Mouse (Mus musculus): ENCODE results near the gene Pak6. TPM values are rescaled to one million over a fixed set of nuclear protein-coding genes. Genes with fewer than 3 reads are reported as not detected.

The Pak6 gene
- polyA plus RNA-seq, 1 experiment from 2014 or later = 0.15 TPM

GRCm38 (mm10) chr2:118676839-118677741, 14.0 kb downstream of the Pak6 start:
- no peak for TF ChIP-seq CTCF (IDR thresholded peaks at IDR 0.05)
- in situ Hi-C loops (cut with MboI; ENCODE audit: low pct_unique_long_range_greater_than_20kb) = no loop called here
- ChIA-PET POLR2A (no interaction called here), CTCF (no interaction called here)
- DNase-seq (ENCODE audit: low read depth, low spot score) = no peak
- ATAC-seq = no peak
- no peaks in the 10 kb centered on the region for H3K27me3 ChIP-seq

DNA sequence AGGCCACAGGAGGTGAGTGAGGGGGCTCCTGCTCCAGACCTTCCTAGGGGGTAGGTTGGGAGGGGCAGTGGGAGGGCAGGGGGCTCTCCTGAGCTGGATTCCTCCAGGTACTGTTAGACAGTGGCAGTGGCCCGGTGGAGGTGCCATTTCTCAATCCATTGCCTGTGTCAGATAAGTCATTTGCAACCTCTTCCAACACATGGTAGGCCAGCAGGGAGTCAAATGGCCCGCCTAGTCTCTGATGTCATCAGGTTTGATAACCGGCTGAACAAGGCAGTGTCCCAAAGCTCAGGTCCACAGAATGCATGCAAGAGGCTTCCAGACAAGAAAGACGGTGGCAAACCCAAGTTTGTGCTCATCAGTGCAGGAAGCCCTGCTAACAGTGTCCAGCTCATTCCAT, 14.7 kb downstream of the Pak6 start:
- POLR2A ChIA-PET = no interaction called here
- no peak for DNase-seq (ENCODE audit: low read depth, low spot score)
- in situ Hi-C loops (cut with MboI; ENCODE audit: low pct_unique_long_range_greater_than_20kb) = no loop called here
- no peaks in the 10 kb centered on the region for H3K27me3 ChIP-seq
- TF ChIP-seq CTCF (IDR thresholded peaks at IDR 0.05) = no peak
- CTCF ChIA-PET = interaction anchor here (1.8 kb wide), 1 partner anchor 53 kb away, joined by 3 read pairs; no protein-coding TSS in a partner anchor
- no peak for ATAC-seq

GRCm38 (mm10) chr2:118679577-118679976, 16.5 kb downstream of the Pak6 start:
- POLR2A ChIA-PET = no interaction called here
- no peak for TF ChIP-seq CTCF (IDR thresholded peaks at IDR 0.05)
- no peaks in the 10 kb centered on the region for H3K27me3 ChIP-seq
- no peak for ATAC-seq
- CTCF ChIA-PET = interaction anchor here (1.7 to 2.1 kb wide), 2 partner anchors 10 to 16 kb away, joined by 4 to 7 read pairs; no protein-coding TSS in a partner anchor
- no peak for DNase-seq (ENCODE audit: low read depth, low spot score)
- in situ Hi-C loops (cut with MboI; ENCODE audit: low pct_unique_long_range_greater_than_20kb) = no loop called here

DNA sequence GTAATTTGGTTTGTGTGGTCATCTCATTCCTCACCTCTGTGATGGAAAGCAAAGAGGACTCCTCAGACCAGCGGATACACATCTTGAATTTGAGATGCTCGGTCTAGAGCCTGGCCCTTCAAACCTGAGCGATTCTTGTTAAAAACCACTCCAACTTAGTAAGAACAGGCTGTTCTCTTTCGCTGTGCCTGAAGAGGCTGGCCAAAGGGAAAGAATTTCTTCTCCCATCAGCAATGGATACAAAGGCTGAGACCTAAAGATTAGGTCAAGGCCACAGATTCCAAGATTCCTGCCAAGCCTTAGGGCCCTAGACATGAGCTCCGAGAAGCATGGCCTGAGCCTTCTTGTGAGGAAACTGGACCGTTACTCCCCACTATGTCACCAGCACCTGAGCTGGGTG, 17.8 kb downstream of the Pak6 start:
- DNase-seq (ENCODE audit: low read depth, low spot score) = no peak
- no peaks in the 10 kb centered on the region for H3K27me3 ChIP-seq
- CTCF ChIA-PET = interaction anchor here (1.7 to 2.1 kb wide), 2 partner anchors 11 to 15 kb away, joined by 4 to 7 read pairs; no protein-coding TSS in a partner anchor
- POLR2A ChIA-PET = interaction anchor here (1.3 kb wide), 1 partner anchor 12 kb away, joined by 3 read pairs; no protein-coding TSS in a partner anchor
- in situ Hi-C loops (cut with MboI; ENCODE audit: low pct_unique_long_range_greater_than_20kb) = no loop called here
- ATAC-seq = no peak
- no peak for TF ChIP-seq CTCF (IDR thresholded peaks at IDR 0.05)

GRCm38 (mm10) chr2:118682544-118683260, 19.6 kb downstream of the Pak6 start:
- ChIA-PET POLR2A (no interaction called here), CTCF (interaction anchor here (0.8 to 1.9 kb wide), 4 partner anchors 9 to 20 kb away, joined by 3 to 4 read pairs (median 4); partner anchors contain the start of gene Pak6)
- in situ Hi-C loops (cut with MboI; ENCODE audit: low pct_unique_long_range_greater_than_20kb) = no loop called here
- H3K27me3 ChIP-seq = no peaks in the 10 kb centered on the region
- ATAC-seq (no peak), DNase-seq (ENCODE audit: low read depth, low spot score) (no peak)
- TF ChIP-seq CTCF (IDR thresholded peaks at IDR 0.05) = no peak

GRCm38 (mm10) chr2:118685088-118685487, 22.0 kb downstream of the Pak6 start:
- in situ Hi-C loops (cut with MboI; ENCODE audit: low pct_unique_long_range_greater_than_20kb) = no loop called here
- TF ChIP-seq CTCF (IDR thresholded peaks at IDR 0.05) = no peak
- ChIA-PET CTCF (no interaction called here), POLR2A (no interaction called here)
- no peaks in the 10 kb centered on the region for H3K27me3 ChIP-seq
- ATAC-seq (no peak), DNase-seq (ENCODE audit: low read depth, low spot score) (no peak)

DNA sequence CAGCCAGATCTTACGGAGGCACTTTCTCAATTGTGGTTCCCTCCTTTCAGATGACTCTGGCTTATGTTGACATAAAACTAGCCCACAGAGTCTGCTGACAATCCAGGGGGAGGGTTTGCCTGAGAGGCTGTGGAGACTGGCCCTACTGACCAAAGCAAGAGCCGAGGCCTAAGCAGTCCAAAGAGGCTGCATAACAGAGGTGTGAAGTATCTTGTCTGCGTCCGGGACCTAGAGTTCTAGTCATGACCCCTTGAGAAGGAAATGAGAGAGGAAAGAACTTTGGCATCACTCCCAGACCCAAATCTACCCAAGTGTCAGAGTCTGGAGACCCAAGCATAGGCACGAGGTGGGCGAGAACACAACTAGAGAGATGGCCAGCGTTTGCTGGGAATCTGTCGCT, 23.6 kb downstream of the Pak6 start:
- no peak for TF ChIP-seq CTCF (IDR thresholded peaks at IDR 0.05)
- no peaks in the 10 kb centered on the region for H3K27me3 ChIP-seq
- in situ Hi-C loops (cut with MboI; ENCODE audit: low pct_unique_long_range_greater_than_20kb) = no loop called here
- DNase-seq (ENCODE audit: low read depth, low spot score) (no peak), ATAC-seq (no peak)
- CTCF ChIA-PET = interaction anchor here (0.8 kb wide), 1 partner anchor 12 kb away, joined by 4 read pairs; no protein-coding TSS in a partner anchor
- POLR2A ChIA-PET = no interaction called here

DNA sequence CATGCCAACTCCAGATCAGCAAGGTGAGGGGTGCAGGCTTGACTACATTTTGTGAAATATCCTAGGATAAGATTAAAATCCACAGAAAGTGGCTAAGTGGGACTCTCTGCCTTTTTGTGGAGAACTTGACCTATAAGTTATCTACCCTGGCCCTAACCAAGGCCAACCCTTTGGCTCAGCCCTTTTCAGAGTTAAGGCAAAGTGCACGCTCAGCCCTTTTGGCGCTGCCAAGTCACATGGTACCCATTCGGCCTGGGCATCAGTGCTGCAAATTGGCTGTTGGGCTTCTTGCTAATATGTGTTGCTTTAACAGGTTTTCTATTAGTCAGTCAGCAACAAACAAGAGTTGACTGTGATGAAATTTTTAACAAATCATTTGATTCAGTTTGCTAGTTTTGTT, 24.7 kb downstream of the Pak6 start:
- POLR2A ChIA-PET = no interaction called here

DNA sequence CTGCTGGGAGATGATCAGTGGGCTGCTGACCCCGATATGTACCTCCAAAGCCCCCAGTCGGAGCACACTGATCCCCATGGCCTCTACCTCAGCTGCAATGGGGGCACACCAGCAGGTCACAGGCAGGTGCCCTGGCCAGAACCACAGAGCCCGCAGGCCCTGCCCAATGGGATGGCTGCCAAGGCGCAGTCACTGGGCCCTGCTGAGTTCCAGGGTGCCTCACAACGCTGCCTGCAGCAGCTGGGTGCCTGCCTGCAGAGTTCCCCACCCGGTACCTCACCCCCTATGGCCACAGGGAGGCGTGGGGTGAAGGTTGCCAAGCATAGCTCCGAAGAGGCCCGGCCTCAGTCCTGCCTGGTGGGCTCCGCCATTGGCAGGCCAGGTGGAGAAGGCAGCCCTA, 26.8 kb downstream of the Pak6 start:
- ChIA-PET POLR2A (no interaction called here), CTCF (no interaction called here)
- TF ChIP-seq CTCF (IDR thresholded peaks at IDR 0.05) = no peak
- ATAC-seq (no peak), DNase-seq (ENCODE audit: low read depth, low spot score) (no peak)
- in situ Hi-C loops (cut with MboI; ENCODE audit: low pct_unique_long_range_greater_than_20kb) = loop anchor here (5.0 kb wide), 1 partner anchor 48 kb away; no protein-coding TSS in a partner anchor
- H3K27me3 ChIP-seq = no peaks in the 10 kb centered on the region

More for the DNA sequence above, 24.7 kb downstream of the Pak6 start:
- DNase-seq (ENCODE audit: low read depth, low spot score) (no peak), ATAC-seq (no peak)
- no peaks in the 10 kb centered on the region for H3K27me3 ChIP-seq
- TF ChIP-seq CTCF (IDR thresholded peaks at IDR 0.05) = no peak
- CTCF ChIA-PET = interaction anchor here (1.4 kb wide), 1 partner anchor 50 kb away, joined by 3 read pairs; no protein-coding TSS in a partner anchor
- in situ Hi-C loops (cut with MboI; ENCODE audit: low pct_unique_long_range_greater_than_20kb) = no loop called here

DNA sequence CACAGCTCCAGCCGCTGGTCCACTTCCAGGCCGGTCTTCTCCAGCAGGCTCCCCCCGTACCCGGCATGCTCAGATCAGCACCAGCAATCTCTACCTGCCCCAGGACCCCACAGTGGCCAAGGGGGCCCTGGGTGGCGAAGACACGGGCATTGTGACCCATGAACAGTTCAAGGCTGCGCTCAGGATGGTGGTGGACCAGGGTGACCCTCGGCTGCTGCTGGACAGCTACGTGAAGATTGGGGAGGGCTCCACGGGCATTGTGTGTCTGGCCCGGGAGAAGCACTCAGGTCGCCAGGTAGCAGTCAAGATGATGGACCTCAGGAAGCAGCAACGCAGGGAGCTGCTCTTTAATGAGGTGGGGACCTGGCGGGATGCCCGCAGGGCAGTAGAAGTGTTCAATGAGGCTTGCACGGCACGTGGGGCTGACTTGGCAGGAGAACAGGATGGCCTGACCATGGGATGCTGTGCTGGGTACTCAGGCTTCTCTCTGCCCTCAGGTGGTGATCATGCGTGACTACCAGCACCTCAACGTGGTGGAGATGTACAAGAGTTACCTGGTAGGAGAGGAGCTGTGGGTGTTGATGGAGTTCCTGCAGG, 30.4 kb downstream of the Pak6 start:
- TF ChIP-seq CTCF (IDR thresholded peaks at IDR 0.05) = no peak
- in situ Hi-C loops (cut with MboI; ENCODE audit: low pct_unique_long_range_greater_than_20kb) = loop anchor here (5.0 kb wide), 1 partner anchor 51 kb away; no protein-coding TSS in a partner anchor

More for the DNA sequence above, 30.4 kb downstream of the Pak6 start:
- ATAC-seq (peak; percentile 44), DNase-seq (ENCODE audit: low read depth, low spot score) (no peak)
- CTCF ChIA-PET = interaction anchor here (0.9 to 5.2 kb wide), 6 partner anchors 11 to 54 kb away, joined by 3 to 60 read pairs (median 4); no protein-coding TSS in a partner anchor
- POLR2A ChIA-PET = no interaction called here
- no peaks in the 10 kb centered on the region for H3K27me3 ChIP-seq

Data from Patski (cell line).